Mouse (Mus musculus) heart, embryonic 16.5 days (tissue): Measurements from ENCODE around the gene Apol8. TPM values are rescaled to one million over a fixed set of nuclear protein-coding genes. Genes with fewer than 3 reads are reported as not detected.

Source experiments
- ATAC-seq: fragments of 200-750 bp; cut with Nextera tagmentation; replicated peaks from 2 replicates; pipeline ENCODE4 v1.8.0; 2017; ENCODE audit warnings: moderate number of reproducible peaks; ENCODE audit not compliant: insufficient read depth, low FRiP score; ENCODE audit errors: extremely low read depth
- H3K27ac ChIP-seq: fragments of 300-500 bp; sonication (generic); 2 replicates; pipeline ENCODE4 v1.5.1; 2014; ENCODE audit warnings: mild to moderate bottlenecking, low read length, control low read depth, moderate library complexity
- H3K27me3 ChIP-seq: fragments of 300-500 bp; sonication (generic); 2 replicates; pipeline ENCODE4 v1.6.1; 2014; ENCODE audit warnings: low read length, mixed read lengths; ENCODE audit not compliant: control insufficient read depth, insufficient read depth
- H3K36me3 ChIP-seq: fragments of 300-500 bp; sonication (generic); 2 replicates; pipeline ENCODE4 v1.6.1; 2014; ENCODE audit not compliant: control insufficient read depth, insufficient read depth
- H3K4me1 ChIP-seq: fragments of 300-500 bp; sonication (generic); 2 replicates; pipeline ENCODE4 v1.6.1; 2014; ENCODE audit warnings: low read length, mixed read lengths; ENCODE audit not compliant: control insufficient read depth, insufficient read depth
- H3K4me2 ChIP-seq: fragments of 300-500 bp; sonication (generic); 2 replicates; pipeline ENCODE4 v1.6.1; 2014; ENCODE audit warnings: low read depth, mild to moderate bottlenecking, control low read depth, low read length
- H3K4me3 ChIP-seq: fragments of 300-500 bp; sonication (generic); 2 replicates; pipeline ENCODE4 v1.5.1; 2014; ENCODE audit warnings: mild to moderate bottlenecking, control low read depth, low read length
- H3K9ac ChIP-seq: fragments of 300-500 bp; sonication (generic); 2 replicates; pipeline ENCODE4 v1.6.1; 2014; ENCODE audit warnings: low read length, control low read depth
- H3K9me3 ChIP-seq: fragments of 300-500 bp; sonication (generic); replicated peaks from 2 replicates; pipeline ENCODE4 v1.6.1; 2016; ENCODE audit warnings: low read length; ENCODE audit not compliant: control insufficient read depth
- WGBS: fragments of 180-500 bp; shearing (Covaris S2); extraction: QIAGEN DNeasy Blood & Tissue Kit; methylation state at CpG from one replicate; pipeline ENCODE4 v1.1.7; 2014; 5-methylcytosine and 5-hydroxymethylcytosine counted together
- polyA plus RNA-seq: library from polyadenylated mRNA; unstranded; fragments of >200 nt; fragmentation: Nextera tagmentation; extraction: Ambion mirVana; gene quantifications from 2 replicates; pipeline ENCODE4 v1.2.1, GENCODE M21; 2015

The Apol8 gene
- polyA plus RNA-seq, 1 experiment from 2014 or later, result 0.05 TPM

GRCm38 (mm10) chr15:77790656-77791405, 34.0 kb upstream of the Apol8 start:
- WGBS, result 83% methylated on average over 21 of the region's 21 CpGs
- Histone ChIP-seq H3K9ac (no peak overlapping the region), H3K27me3 (no peaks in the 10 kb centered on the region), H3K4me2 (no peak overlapping the region), H3K9me3 (no peaks in the 10 kb centered on the region), H3K27ac (no peak overlapping the region), H3K4me3 (no peak overlapping the region), H3K36me3 (peaks cover 66% of the 10 kb centered on the region), H3K4me1 (peaks cover 8% of the 10 kb centered on the region)
- no peak for ATAC-seq

GRCm38 (mm10) chr15:77789186-77789585, 32.4 kb upstream of the Apol8 start:
- no peak overlapping the region for H3K4me3 ChIP-seq
- no peak overlapping the region for H3K4me2 ChIP-seq
- H3K9ac ChIP-seq, result no peak overlapping the region
- ATAC-seq, result no peak
- 0 out of 2 replicates have a peak overlapping the region, but pooled peaks have one; percentile 25 for H3K27ac ChIP-seq
- H3K27me3 ChIP-seq, result no peaks in the 10 kb centered on the region
- 66% methylated on average over 3 of the region's 3 CpGs for WGBS
- H3K9me3 ChIP-seq, result no peaks in the 10 kb centered on the region
- H3K36me3 ChIP-seq, result peaks cover 77% of the 10 kb centered on the region
- H3K4me1 ChIP-seq, result peaks cover under 1% of the 10 kb centered on the region

GRCm38 (mm10) chr15:77788356-77788755, 31.6 kb upstream of the Apol8 start:
- Histone ChIP-seq H3K4me1 (no peaks in the 10 kb centered on the region), H3K27me3 (no peaks in the 10 kb centered on the region), H3K27ac (no peak overlapping the region), H3K4me3 (no peak overlapping the region), H3K9ac (no peak overlapping the region), H3K4me2 (no peak overlapping the region), H3K9me3 (no peaks in the 10 kb centered on the region), H3K36me3 (peaks cover 84% of the 10 kb centered on the region)
- ATAC-seq, result no peak
- 83% methylated on average over 6 of the region's 6 CpGs for WGBS

- Histone ChIP-seq H3K4me1 (no peaks in the 10 kb centered on the region), H3K36me3 (peaks cover 94% of the 10 kb centered on the region), H3K9me3 (no peaks in the 10 kb centered on the region), H3K9ac (no peak overlapping the region), H3K4me2 (no peak overlapping the region), H3K27ac (no peak overlapping the region), H3K27me3 (no peaks in the 10 kb centered on the region), H3K4me3 (no peak overlapping the region)
- 42% methylated on average over 1 of the region's 1 CpGs for WGBS
- ATAC-seq, result no peak
Observed at GRCm38 (mm10) chr15:77785807-77786206, 29.0 kb upstream of the Apol8 start.

- H3K4me3 ChIP-seq, result no peak overlapping the region
- no peaks in the 10 kb centered on the region for H3K9me3 ChIP-seq
- peaks cover 91% of the 10 kb centered on the region for H3K36me3 ChIP-seq
- H3K9ac ChIP-seq, result no peak overlapping the region
- no peak overlapping the region for H3K4me2 ChIP-seq
- H3K4me1 ChIP-seq, result no peaks in the 10 kb centered on the region
- no peak for ATAC-seq
- H3K27ac ChIP-seq, result no peak overlapping the region
- 70% methylated on average over 22 of the region's 22 CpGs for WGBS
- H3K27me3 ChIP-seq, result no peaks in the 10 kb centered on the region
Observed at GRCm38 (mm10) chr15:77784039-77784824, 27.4 kb upstream of the Apol8 start.

- Histone ChIP-seq H3K27me3 (no peaks in the 10 kb centered on the region), H3K36me3 (peaks cover 84% of the 10 kb centered on the region), H3K27ac (no peak overlapping the region), H3K4me1 (no peaks in the 10 kb centered on the region), H3K9ac (no peak overlapping the region), H3K4me2 (no peak overlapping the region), H3K9me3 (no peaks in the 10 kb centered on the region), H3K4me3 (no peak overlapping the region)
- ATAC-seq, result no peak
- WGBS, result 77% methylated on average over 11 of the region's 11 CpGs
Observed at GRCm38 (mm10) chr15:77782449-77783014, 25.7 kb upstream of the Apol8 start.

GRCm38 (mm10) chr15:77775186-77775963, 18.6 kb upstream of the Apol8 start:
- WGBS, result 62% methylated on average over 20 of the region's 20 CpGs
- no peaks in the 10 kb centered on the region for H3K27me3 ChIP-seq
- no peak overlapping the region for H3K4me2 ChIP-seq
- no peaks in the 10 kb centered on the region for H3K4me1 ChIP-seq
- no peak overlapping the region for H3K4me3 ChIP-seq
- 0 out of 2 replicates have a peak, but pooled peaks have one; percentile 11 for ATAC-seq
- no peak overlapping the region for H3K27ac ChIP-seq
- H3K9ac ChIP-seq, result no peak overlapping the region
- peaks cover 80% of the 10 kb centered on the region for H3K36me3 ChIP-seq
- no peaks in the 10 kb centered on the region for H3K9me3 ChIP-seq

GRCm38 (mm10) chr15:77774303-77774702, 17.5 kb upstream of the Apol8 start:
- WGBS, result 96% methylated on average over 10 of the region's 10 CpGs

More at GRCm38 (mm10) chr15:77774303-77774702, 17.5 kb upstream of the Apol8 start:
- Histone ChIP-seq H3K9ac (no peak overlapping the region), H3K36me3 (peaks cover 82% of the 10 kb centered on the region), H3K27ac (no peak overlapping the region), H3K27me3 (no peaks in the 10 kb centered on the region), H3K4me2 (no peak overlapping the region), H3K4me3 (no peak overlapping the region), H3K9me3 (no peaks in the 10 kb centered on the region), H3K4me1 (no peaks in the 10 kb centered on the region)
- ATAC-seq, result no peak
